Mouse (Mus musculus) embryonic fibroblast, embryonic 13.5 days (primary cell): ENCODE measurements around the gene Bbs9.

ENCODE experiments used
- CTCF ChIP-seq: IDR thresholded peaks from 2 replicates; pipeline ENCODE4 v1.5.1; 2011; ENCODE audit warnings: mild to moderate bottlenecking, control low read depth, low read length, moderate library complexity, borderline replicate concordance; ENCODE audit not compliant: insufficient read depth
- POLR2A ChIP-seq: IDR thresholded peaks from 2 replicates; pipeline ENCODE4 v1.6.1; 2011; ENCODE audit warnings: low read depth, mild to moderate bottlenecking, control low read depth, low read length, moderate library complexity

- TF ChIP-seq CTCF (no peak), POLR2A (no peak)
Measured at GRCm38 (mm10) chr9:22638502-22638901, 163.0 kb downstream of the Bbs9 start.
